Mouse (Mus musculus): ENCODE measurements around the gene Swap70. TPM values are rescaled to one million over a fixed set of nuclear protein-coding genes. Genes with fewer than 3 reads are reported as not detected.
A peak's percentile ranks its signal among the peaks of the same experiment; 100 is the strongest.

The Swap70 gene
- polyA plus RNA-seq, 1 experiment from 2014 or later, result 22.6 TPM

DNA sequence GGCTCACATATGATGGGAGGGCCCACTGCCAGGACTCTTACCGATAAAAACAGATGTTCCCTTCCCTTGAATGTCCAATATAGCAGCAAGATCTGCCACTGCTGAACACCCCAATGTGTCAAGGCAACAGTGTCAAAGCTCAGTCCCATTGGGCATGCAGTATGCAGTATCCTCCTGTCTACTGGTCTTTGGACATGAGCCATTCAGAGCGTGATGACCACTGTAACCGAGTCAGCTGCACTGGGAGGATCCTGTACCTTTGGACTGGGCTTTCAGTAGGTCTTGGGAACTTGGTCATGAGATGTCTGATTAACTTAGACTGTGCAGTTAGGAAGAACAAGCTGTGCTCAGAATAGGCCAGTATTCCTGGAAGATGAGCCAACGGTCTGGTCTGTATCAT lies 84.0 kb downstream of the Swap70 start:
- WGBS, result 89% methylated on average over 4 of the region's 4 CpGs
- H3K9ac ChIP-seq, result no peak overlapping the region
- H3K4me2 ChIP-seq, result no peak overlapping the region
- H3K4me3 ChIP-seq, result no peak overlapping the region
- no peaks in the 10 kb centered on the region for H3K9me3 ChIP-seq (replicated peaks)
- H3K4me1 ChIP-seq (replicated peaks), result no peaks in the 10 kb centered on the region; the same call in 1 of the 2 replicates
- H3K36me3 ChIP-seq, result peaks cover 24% of the 10 kb centered on the region
- no peak overlapping the region for H3K27ac ChIP-seq (ENCODE audit: poor library complexity, severe bottlenecking)
- no peak for ATAC-seq (ENCODE audit: insufficient number of reproducible peaks, low FRiP score)
- H3K27me3 ChIP-seq (replicated peaks), result no peaks in the 10 kb centered on the region

DNA sequence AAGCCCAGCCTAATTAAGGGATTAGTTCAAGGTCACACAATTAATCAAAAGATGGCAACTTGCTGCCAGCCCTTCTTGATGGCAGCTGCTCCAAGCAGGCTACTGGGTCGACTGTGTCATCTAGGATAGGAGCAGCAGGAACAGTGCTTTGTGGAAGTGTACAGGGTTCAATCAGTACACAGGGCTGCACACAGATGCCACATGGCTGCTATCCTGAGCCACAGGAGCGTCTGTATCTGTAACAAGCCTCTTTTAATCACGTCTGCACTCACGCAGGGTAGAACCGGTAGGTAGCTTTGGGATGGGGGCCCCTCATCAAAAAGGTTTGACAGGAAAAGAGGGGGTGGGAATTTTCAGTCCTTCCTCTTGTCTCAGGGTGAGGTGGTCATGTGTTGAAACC lies 84.8 kb downstream of the Swap70 start:
- 51% methylated on average over 5 of the region's 5 CpGs for WGBS
- H3K4me3 ChIP-seq, result no peak overlapping the region
- H3K4me2 ChIP-seq, result no peak overlapping the region
- peaks cover 31% of the 10 kb centered on the region for H3K36me3 ChIP-seq
- no peaks in the 10 kb centered on the region; the same call in 1 of the 2 replicates for H3K4me1 ChIP-seq (replicated peaks)
- H3K9me3 ChIP-seq (replicated peaks), result no peaks in the 10 kb centered on the region
- H3K27me3 ChIP-seq (replicated peaks), result no peaks in the 10 kb centered on the region
- ATAC-seq (ENCODE audit: insufficient number of reproducible peaks, low FRiP score), result no peak
- no peak overlapping the region for H3K27ac ChIP-seq (ENCODE audit: poor library complexity, severe bottlenecking)
- H3K9ac ChIP-seq, result no peak overlapping the region

DNA sequence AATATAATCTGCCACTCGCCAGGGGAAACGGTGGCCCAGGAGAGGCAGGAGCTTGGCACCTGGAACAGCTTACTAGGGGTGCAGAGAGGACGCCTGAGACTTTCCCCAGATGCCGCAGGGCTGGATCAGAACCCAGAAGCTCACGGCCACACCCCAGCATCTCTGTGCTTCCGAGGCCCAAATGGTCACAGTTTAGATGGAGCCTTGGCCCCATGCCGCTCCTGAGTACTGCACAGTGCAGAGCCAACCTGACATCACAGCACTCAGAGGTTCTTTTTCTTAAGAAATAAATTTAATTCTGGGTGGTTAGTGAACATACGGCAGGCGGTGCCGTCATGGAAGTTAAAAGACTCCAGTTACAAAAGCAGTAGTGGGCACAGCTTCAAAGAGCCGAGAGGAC lies 86.2 kb downstream of the Swap70 start:
- Histone ChIP-seq H3K27me3 (replicated peaks) (no peaks in the 10 kb centered on the region), H3K9ac (no peak overlapping the region), H3K9me3 (replicated peaks) (no peaks in the 10 kb centered on the region), H3K4me3 (no peak overlapping the region), H3K36me3 (peaks cover 45% of the 10 kb centered on the region), H3K27ac (ENCODE audit: poor library complexity, severe bottlenecking) (no peak overlapping the region), H3K4me1 (replicated peaks) (no peaks in the 10 kb centered on the region; the same call in 1 of the 2 replicates), H3K4me2 (no peak overlapping the region)
- WGBS, result 84% methylated on average over 11 of the region's 11 CpGs
- ATAC-seq (ENCODE audit: insufficient number of reproducible peaks, low FRiP score), result no peak

DNA sequence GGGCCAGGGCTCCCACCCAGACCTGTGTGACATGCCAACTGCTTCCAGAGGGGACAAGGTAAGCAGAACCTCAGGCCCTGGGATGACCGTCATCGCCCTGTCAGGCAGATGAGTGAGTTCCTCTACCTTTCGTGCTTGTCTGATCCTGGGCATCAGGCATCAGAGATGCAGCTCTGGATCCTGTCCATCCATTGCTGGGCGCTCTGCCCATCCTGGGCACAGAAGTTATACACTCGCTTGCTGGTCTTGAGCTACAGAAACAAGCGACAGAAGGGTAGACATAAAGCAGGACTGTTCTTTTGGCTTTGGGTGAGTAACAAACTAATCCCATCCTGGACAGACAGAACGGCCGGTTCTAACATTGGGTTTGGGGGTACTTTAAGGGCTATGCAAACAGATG lies 87.7 kb downstream of the Swap70 start:
- H3K9ac ChIP-seq, result no peak overlapping the region
- peaks cover 57% of the 10 kb centered on the region for H3K36me3 ChIP-seq
- no peaks in the 10 kb centered on the region for H3K27me3 ChIP-seq (replicated peaks)
- H3K4me1 ChIP-seq (replicated peaks), result no peaks in the 10 kb centered on the region; the same call in 1 of the 2 replicates
- H3K4me2 ChIP-seq, result no peak overlapping the region
- ATAC-seq (ENCODE audit: insufficient number of reproducible peaks, low FRiP score), result no peak
- WGBS, result 90% methylated on average over 8 of the region's 8 CpGs
- H3K9me3 ChIP-seq (replicated peaks), result no peaks in the 10 kb centered on the region
- H3K4me3 ChIP-seq, result no peak overlapping the region
- no peak overlapping the region for H3K27ac ChIP-seq (ENCODE audit: poor library complexity, severe bottlenecking)

DNA sequence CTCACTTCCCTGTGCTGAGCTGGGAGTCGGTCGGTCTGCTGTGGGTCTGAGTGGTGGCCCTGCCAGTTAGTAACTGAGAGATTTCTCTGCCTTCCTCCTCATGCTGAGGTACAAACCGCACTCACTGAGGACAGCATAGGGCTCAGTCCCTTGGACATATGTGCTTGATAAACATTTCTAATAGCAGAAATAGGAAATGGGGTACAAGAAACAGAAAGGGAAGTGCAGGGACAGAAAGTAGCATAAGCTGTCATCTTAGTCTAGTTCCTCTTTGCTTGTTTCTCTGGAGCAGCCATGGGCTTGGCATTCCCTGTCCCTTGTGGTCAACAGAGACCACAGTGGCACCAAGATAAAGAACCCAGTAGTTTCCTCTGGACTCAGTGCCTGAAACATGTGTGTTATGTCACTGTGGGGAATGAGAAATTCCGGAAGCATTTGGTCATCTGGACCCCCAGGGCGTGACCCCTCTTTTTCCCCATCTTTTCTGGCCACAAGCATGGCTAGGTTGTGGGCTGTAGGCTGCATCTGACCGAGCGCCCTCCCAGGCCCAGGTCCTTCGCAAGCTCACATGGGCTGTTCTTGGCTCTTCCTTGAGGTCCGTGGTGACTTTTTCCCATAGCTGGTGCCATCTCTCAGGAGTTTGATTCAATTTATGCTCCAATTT lies 92.0 kb downstream of the Swap70 start:
- H3K27me3 ChIP-seq (replicated peaks), result no peaks in the 10 kb centered on the region
- peaks cover 10% of the 10 kb centered on the region; the same call in 1 of the 2 replicates for H3K9me3 ChIP-seq (replicated peaks)
- H3K9ac ChIP-seq, result no peak overlapping the region
- H3K36me3 ChIP-seq, result peaks cover 88% of the 10 kb centered on the region
- H3K4me1 ChIP-seq (replicated peaks), result no peaks in the 10 kb centered on the region
- H3K27ac ChIP-seq (ENCODE audit: poor library complexity, severe bottlenecking), result no peak overlapping the region
- ATAC-seq (ENCODE audit: insufficient number of reproducible peaks, low FRiP score), result no peak
- H3K4me2 ChIP-seq, result no peak overlapping the region
- WGBS, result 81% methylated on average over 9 of the region's 9 CpGs
- H3K4me3 ChIP-seq, result no peak overlapping the region

DNA sequence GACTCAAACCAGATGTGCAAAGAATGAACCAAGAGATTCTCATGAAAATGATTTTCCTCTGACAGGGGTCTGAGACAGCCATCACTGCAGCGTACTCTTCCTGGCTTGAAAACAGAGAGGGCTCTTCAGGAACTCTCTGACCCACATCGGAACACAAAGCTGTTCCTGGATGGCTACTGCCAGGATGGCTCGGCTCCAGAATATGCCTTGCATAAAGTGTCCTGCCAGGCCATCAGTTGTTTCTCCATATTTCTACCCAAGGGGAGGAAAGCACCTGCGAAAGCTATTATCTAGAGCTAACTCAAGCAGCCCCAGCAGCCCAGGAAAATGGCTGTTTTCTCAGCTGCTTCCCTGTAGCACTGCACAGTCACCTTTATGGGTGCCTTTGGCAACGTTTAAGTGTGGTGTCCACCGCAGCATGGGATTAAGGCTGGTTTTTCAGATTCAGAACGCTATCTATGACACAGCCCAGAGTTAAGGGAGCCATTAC lies 92.9 kb downstream of the Swap70 start:
- H3K27me3 ChIP-seq (replicated peaks), result no peaks in the 10 kb centered on the region
- H3K27ac ChIP-seq (ENCODE audit: poor library complexity, severe bottlenecking), result no peak overlapping the region
- H3K9me3 ChIP-seq (replicated peaks), result peaks cover 10% of the 10 kb centered on the region; the same call in 1 of the 2 replicates
- H3K36me3 ChIP-seq, result peaks cover 78% of the 10 kb centered on the region
- no peak for ATAC-seq (ENCODE audit: insufficient number of reproducible peaks, low FRiP score)
- no peak overlapping the region for H3K4me3 ChIP-seq
- 90% methylated on average over 7 of the region's 7 CpGs for WGBS
- no peak overlapping the region for H3K9ac ChIP-seq
- peaks cover 6% of the 10 kb centered on the region for H3K4me1 ChIP-seq (replicated peaks)
- no peak overlapping the region for H3K4me2 ChIP-seq

DNA sequence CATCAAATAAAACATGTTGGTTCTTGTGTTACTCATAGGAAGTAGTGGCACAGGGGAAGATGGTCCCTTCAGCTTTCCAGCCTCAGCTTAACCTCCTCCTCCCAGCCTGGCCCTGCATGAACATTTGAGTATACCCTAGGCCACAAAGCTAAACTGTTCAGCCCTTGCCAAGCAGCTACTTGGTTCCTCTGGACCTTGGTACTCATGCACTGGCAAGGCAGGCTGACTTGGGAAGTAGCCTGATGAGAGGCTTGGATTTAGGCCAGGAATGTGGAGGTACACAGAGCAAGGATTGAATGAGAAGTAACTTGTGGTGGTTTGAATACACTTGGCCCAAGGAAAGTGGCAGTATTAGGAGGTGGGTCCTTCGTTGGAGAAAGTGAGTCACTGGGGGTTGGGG lies 93.8 kb downstream of the Swap70 start:
- Histone ChIP-seq H3K4me3 (no peak overlapping the region), H3K4me1 (replicated peaks) (peaks cover 15% of the 10 kb centered on the region), H3K9me3 (replicated peaks) (peaks cover 10% of the 10 kb centered on the region; the same call in 1 of the 2 replicates), H3K9ac (no peak overlapping the region), H3K36me3 (peaks cover 73% of the 10 kb centered on the region), H3K4me2 (no peak overlapping the region), H3K27me3 (replicated peaks) (no peaks in the 10 kb centered on the region), H3K27ac (ENCODE audit: poor library complexity, severe bottlenecking) (no peak overlapping the region)
- ATAC-seq (ENCODE audit: insufficient number of reproducible peaks, low FRiP score), result no peak
- 94% methylated on average over 1 of the region's 1 CpGs for WGBS

DNA sequence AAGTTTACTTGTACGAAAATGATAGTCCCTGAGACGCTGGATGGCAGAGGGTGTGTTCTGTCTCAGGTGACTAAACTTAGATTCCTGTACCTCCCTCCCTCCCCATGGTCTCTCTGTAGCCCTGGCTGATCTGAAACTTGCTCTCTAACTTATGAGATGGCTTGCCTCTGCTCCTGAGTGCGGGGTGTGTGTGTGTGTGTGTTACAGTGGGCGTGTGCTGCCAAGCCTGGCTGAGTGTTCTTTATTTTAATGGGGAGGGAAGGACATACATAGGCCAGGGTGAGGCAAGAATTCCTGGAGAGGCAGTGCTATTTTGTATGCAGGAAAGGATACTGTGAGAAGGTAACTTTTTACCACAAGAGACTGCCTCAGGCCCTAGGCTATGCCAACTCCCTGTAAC lies 95.9 kb downstream of the Swap70 start:
- Histone ChIP-seq H3K9me3 (replicated peaks) (peaks cover 10% of the 10 kb centered on the region; the same call in 1 of the 2 replicates), H3K4me2 (no peak overlapping the region), H3K4me3 (no peak overlapping the region), H3K9ac (no peak overlapping the region), H3K4me1 (replicated peaks) (peaks cover 15% of the 10 kb centered on the region), H3K36me3 (peaks cover 55% of the 10 kb centered on the region), H3K27me3 (replicated peaks) (no peaks in the 10 kb centered on the region; the same call in 1 of the 2 replicates), H3K27ac (ENCODE audit: poor library complexity, severe bottlenecking) (no peak overlapping the region)
- no peak for ATAC-seq (ENCODE audit: insufficient number of reproducible peaks, low FRiP score)
- 86% methylated on average over 4 of the region's 4 CpGs for whole genome bisulfite sequencing

DNA sequence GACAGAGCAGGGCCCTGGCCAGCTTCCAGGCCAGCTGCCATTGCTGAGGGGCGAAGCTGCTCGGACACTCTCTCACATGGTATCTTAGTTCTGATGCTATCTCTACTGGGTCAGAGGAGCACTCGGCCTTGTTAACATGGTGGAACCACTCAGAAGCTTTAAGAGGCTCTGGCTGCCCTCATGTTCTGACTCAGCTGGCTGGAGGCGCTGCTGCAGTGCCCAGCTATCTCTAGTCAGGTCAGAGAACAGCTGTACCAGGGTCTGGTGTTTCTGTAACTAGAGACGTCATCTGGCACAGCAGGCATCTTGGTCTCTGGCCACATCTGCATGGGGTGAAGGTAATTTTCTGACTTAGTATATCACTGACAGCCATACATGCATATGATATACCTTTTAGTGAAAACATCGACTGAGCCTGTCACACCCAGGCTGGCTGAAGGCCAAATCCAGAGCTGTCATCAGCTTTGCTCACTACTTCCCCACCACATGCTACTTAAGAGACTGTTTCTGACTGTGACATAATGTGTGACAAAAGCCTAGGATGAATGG lies 97.5 kb downstream of the Swap70 start:
- ATAC-seq (ENCODE audit: insufficient number of reproducible peaks, low FRiP score), result peak; percentile 61
- Histone ChIP-seq H3K27me3 (replicated peaks) (peaks cover 3% of the 10 kb centered on the region; the same call in 1 of the 2 replicates), H3K4me2 (0 out of 2 replicates have a peak overlapping the region, but pooled peaks have one; percentile 14), H3K36me3 (peaks cover 52% of the 10 kb centered on the region), H3K4me1 (replicated peaks) (peaks cover 15% of the 10 kb centered on the region), H3K27ac (ENCODE audit: poor library complexity, severe bottlenecking) (peak overlapping the region; percentile 66), H3K4me3 (no peak overlapping the region), H3K9ac (no peak overlapping the region), H3K9me3 (replicated peaks) (peaks cover 10% of the 10 kb centered on the region; the same call in 1 of the 2 replicates)
- 21% methylated on average over 6 of the region's 6 CpGs for WGBS

DNA sequence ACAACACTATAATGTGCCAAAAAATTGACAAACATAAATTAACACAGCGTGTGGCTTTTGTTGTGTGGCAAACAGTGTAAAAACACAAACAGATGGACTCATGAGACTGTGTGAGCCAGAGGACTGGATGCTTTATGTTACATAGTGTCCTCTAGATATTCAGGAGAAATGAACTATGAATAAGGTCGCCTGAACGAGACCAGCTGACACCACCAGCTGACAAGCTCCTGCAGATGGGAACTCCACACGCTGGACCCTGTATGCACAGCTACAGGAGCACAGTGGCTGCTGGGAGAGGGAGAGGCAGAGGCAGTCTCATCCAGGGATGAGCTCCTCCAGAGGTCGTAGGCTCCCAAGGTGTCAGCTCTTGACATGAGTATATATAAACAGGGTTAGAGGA lies 99.6 kb downstream of the Swap70 start:
- H3K9ac ChIP-seq, result no peak overlapping the region
- peaks cover 15% of the 10 kb centered on the region for H3K4me1 ChIP-seq (replicated peaks)
- no peak overlapping the region for H3K27ac ChIP-seq (ENCODE audit: poor library complexity, severe bottlenecking)
- H3K27me3 ChIP-seq (replicated peaks), result peaks cover 3% of the 10 kb centered on the region; the same call in 1 of the 2 replicates
- peaks cover 49% of the 10 kb centered on the region for H3K36me3 ChIP-seq
- H3K9me3 ChIP-seq (replicated peaks), result peaks cover 5% of the 10 kb centered on the region; the same call in 1 of the 2 replicates
- 83% methylated on average over 5 of the region's 5 CpGs for WGBS
- no peak overlapping the region for H3K4me2 ChIP-seq
- no peak overlapping the region for H3K4me3 ChIP-seq
- no peak for ATAC-seq (ENCODE audit: insufficient number of reproducible peaks, low FRiP score)

DNA sequence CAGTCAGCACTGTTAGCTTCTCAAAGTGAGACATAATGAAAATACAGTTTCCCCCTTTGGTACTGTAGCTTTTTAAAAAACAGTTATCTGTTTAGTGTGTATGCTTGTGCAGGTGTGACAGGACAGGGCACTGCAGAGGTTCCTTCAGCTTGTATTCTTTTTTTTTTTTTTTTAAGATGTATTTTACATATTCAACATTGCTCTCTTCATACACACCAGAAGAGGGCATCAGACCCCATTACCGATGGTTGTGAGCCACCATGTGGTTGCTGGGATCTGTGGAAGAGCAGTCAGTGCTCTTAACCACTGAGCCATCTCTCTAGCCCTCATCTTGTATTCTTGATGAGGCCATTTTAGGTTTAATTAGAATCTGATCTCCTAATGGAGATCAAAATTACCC lies 103.3 kb downstream of the Swap70 start:
- peaks cover 5% of the 10 kb centered on the region for H3K4me1 ChIP-seq (replicated peaks)
- peaks cover 65% of the 10 kb centered on the region for H3K36me3 ChIP-seq
- H3K9me3 ChIP-seq (replicated peaks), result peaks cover 4% of the 10 kb centered on the region; the same call in 1 of the 2 replicates
- H3K4me2 ChIP-seq, result no peak overlapping the region
- H3K9ac ChIP-seq, result no peak overlapping the region
- H3K27ac ChIP-seq (ENCODE audit: poor library complexity, severe bottlenecking), result no peak overlapping the region
- no peak overlapping the region for H3K4me3 ChIP-seq
- peaks cover 3% of the 10 kb centered on the region; the same call in 1 of the 2 replicates for H3K27me3 ChIP-seq (replicated peaks)
- no peak for ATAC-seq (ENCODE audit: insufficient number of reproducible peaks, low FRiP score)
- 84% methylated on average over 1 of the region's 1 CpGs for WGBS
